Mouse (Mus musculus) embryonic facial prominence, embryonic 15.5 days (tissue): Measurements from ENCODE around the gene Lipt1. TPM values are rescaled to one million over a fixed set of nuclear protein-coding genes. Genes with fewer than 3 reads are reported as not detected.

Experiments used
- ATAC-seq: fragments of 200-750 bp; cut with Nextera tagmentation; 2 replicates; pipeline ENCODE4 v1.8.0; 2017; ENCODE audit warnings: low read depth, moderate TSS enrichment; ENCODE audit not compliant: insufficient number of reproducible peaks, low FRiP score, low TSS enrichment
- H3K27ac ChIP-seq: fragments of 300-500 bp; sonication (generic); replicated peaks from 2 replicates; pipeline ENCODE4 v1.5.1; 2015; ENCODE audit warnings: mild to moderate bottlenecking, inconsistent platforms
- H3K27me3 ChIP-seq: fragments of 300-500 bp; sonication (generic); 2 replicates; pipeline ENCODE4 v1.6.1; 2015; ENCODE audit warnings: inconsistent platforms
- H3K36me3 ChIP-seq: fragments of 300-500 bp; sonication (generic); 2 replicates; pipeline ENCODE4 v1.6.1; 2015; ENCODE audit warnings: mild to moderate bottlenecking, inconsistent platforms
- H3K4me1 ChIP-seq: fragments of 300-500 bp; sonication (generic); 2 replicates; pipeline ENCODE4 v1.6.1; 2015; ENCODE audit warnings: inconsistent platforms
- H3K4me2 ChIP-seq: fragments of 300-500 bp; sonication (generic); replicated peaks from 2 replicates; pipeline ENCODE4 v1.6.1; 2015; ENCODE audit warnings: mild to moderate bottlenecking, inconsistent platforms
- H3K4me3 ChIP-seq: fragments of 300-500 bp; sonication (generic); replicated peaks from 2 replicates; pipeline ENCODE4 v1.5.1; 2015; ENCODE audit warnings: mild to moderate bottlenecking, inconsistent platforms
- H3K9ac ChIP-seq: fragments of 300-500 bp; sonication (generic); 2 replicates; pipeline ENCODE4 v1.6.1; 2015; ENCODE audit warnings: inconsistent platforms
- H3K9me3 ChIP-seq: fragments of 300-500 bp; sonication (generic); replicated peaks from 2 replicates; pipeline ENCODE4 v1.6.1; 2016; ENCODE audit warnings: inconsistent platforms
- WGBS: fragments of 180-500 bp; shearing (Covaris S2); methylation state at CpG from one replicate; pipeline ENCODE4 v1.1.7; 2015; 5-methylcytosine and 5-hydroxymethylcytosine counted together
- polyA plus RNA-seq: library from polyadenylated mRNA; unstranded; fragments of >200 nt; fragmentation: Nextera tagmentation; extraction: Ambion mirVana; gene quantifications from 2 replicates; pipeline ENCODE4 v1.2.1, GENCODE M21; 2015

The Lipt1 gene
- polyA plus RNA-seq, 1 experiment from 2014 or later = 9.3 TPM

DNA sequence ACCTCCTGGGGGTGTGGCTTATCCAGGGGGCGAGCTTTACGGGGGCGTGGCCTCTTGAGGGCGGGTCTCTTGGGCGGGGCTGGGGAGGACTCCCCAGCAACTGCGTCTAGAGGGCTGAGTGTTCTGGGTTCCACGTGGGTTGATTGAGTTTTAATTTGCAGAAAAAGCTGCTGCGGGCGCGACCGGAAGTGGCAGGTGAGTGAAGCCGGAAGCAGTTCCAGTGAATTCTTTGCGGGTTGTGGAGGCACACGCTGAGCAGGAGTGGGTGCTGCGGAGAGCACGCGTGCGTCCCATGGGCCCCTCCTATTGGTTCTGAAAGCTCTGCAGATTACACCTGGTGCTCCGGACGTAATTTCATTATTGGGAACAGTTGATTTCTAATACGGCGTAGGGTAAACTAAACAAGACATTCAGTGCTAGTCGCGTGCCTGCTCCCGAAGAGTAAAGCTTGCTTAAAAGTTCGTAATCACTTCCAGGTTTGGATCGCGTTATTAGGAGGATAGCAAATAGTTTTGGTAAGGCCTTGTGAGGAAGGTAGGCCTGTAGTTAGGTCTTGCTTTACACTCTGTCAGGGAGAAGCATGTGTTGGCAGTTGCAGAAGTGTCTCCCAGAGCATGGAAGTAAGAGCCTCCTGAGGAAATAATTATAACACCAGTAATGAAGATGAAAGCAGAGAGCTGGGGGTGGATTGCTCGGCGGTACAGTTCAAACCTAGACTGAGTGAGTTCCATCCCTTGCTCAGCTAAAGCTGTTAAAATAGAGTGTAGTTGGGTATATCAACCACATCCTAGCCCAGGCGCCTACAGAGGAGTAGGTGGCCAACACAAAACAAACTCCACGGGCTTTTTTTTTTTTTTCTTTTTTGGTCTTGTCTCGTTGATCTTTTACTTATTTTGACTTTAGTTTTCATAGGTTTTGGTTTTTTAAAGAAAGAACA lies 861 bp downstream of the Lipt1 start:
- Histone ChIP-seq H3K4me3 (peak overlapping the region; percentile 62), H3K27ac (peak overlapping the region; percentile 76), H3K36me3 (peaks cover 27% of the 10 kb centered on the region), H3K9me3 (no peaks in the 10 kb centered on the region), H3K9ac (no peak overlapping the region; the same call in 1 of the 2 replicates), H3K27me3 (no peaks in the 10 kb centered on the region), H3K4me2 (peak overlapping the region; percentile 72), H3K4me1 (peaks cover 10% of the 10 kb centered on the region)
- WGBS = 5% methylated on average over 33 of the region's 33 CpGs
- peak; percentile 90 for ATAC-seq

DNA sequence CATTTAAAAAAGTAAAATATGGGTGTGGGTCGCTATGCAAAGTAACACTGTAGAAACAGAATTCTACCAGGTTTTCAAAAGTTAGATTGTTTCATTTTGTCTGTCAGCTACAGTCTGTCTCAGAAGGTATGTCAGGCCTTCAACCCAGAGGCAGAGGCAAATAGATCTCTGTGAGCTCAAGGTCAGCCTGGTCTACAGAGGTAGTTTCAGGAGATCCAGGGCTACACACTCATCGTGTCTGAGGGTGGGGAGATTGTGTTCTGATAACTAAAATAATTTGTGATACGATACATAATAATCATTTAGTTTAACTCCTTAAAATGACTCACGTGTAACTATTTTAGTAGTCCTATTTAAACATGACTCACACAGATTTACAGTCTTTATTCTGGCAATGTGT lies 1.6 kb downstream of the Lipt1 start:
- Histone ChIP-seq H3K27ac (no peak overlapping the region), H3K4me3 (peak overlapping the region; percentile 62; the same call in 1 of the 2 replicates), H3K36me3 (peaks cover 34% of the 10 kb centered on the region), H3K4me1 (peaks cover 10% of the 10 kb centered on the region), H3K27me3 (no peaks in the 10 kb centered on the region), H3K9ac (no peak overlapping the region), H3K4me2 (peak overlapping the region; percentile 72; the same call in 1 of the 2 replicates), H3K9me3 (no peaks in the 10 kb centered on the region)
- ATAC-seq = no peak
- WGBS = 90% methylated on average over 4 of the region's 4 CpGs

DNA sequence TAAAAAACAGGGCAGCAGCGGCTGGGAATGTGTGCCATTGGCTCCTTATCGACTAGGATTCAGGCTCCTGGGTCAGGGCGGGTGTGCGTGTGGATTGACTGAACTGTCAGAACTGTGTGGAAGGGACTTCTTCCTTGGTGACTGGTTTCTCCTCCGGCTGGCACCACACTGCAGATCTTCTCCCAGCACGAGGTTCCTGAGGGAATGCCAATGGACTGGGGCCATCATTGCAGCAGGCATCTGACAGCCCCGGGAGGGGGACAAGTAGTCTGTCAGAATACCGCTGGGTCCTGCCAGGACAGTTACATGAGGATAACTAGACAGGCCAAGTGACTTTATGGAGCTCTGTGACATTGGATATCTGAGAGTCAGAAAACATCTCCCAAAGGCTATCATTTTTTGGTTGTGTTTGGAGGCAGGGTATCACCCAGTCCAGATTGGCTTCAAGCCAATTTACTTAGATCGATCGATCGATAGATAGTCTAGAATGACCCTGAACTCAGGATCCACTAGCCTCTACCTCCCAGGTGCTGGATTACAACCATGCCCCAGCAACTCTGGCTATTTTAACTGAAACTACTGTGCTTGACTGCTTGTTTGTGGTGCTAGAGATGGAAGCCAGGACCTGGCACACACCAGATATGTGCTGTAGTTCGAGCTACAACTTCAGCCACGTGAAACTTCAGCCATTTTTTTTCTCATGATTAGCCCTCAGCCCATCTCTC lies 6.4 kb downstream of the Lipt1 start:
- H3K36me3 ChIP-seq = peaks cover 64% of the 10 kb centered on the region
- H3K27me3 ChIP-seq = no peaks in the 10 kb centered on the region
- ATAC-seq = no peak
- H3K4me2 ChIP-seq = no peak overlapping the region
- no peak overlapping the region for H3K4me3 ChIP-seq
- no peak overlapping the region for H3K27ac ChIP-seq
- peaks cover under 1% of the 10 kb centered on the region; the same call in 1 of the 2 replicates for H3K4me1 ChIP-seq
- no peaks in the 10 kb centered on the region for H3K9me3 ChIP-seq
- H3K9ac ChIP-seq = no peak overlapping the region
- WGBS = 94% methylated on average over 13 of the region's 13 CpGs

DNA sequence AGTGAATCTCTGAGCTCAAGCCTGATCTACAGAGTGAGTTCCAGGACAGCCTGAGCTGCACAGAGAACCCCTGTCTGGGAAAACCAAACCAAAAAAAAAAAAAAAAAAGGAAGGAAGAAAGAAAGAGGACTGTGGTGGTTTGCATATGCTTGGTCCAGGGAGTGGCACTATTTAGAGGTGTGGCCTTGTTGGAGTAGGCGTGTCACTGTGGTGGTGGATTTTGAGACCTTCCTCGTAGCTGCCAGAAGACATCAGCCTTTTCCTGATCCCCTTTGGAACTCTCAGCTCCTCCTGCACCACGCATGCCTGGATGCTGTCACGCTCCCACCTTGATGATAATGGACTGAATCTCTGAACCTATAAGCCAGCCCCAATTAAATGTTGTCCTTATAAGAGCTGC lies 11.9 kb downstream of the Lipt1 start:
- 82% methylated on average over 4 of the region's 4 CpGs for WGBS
- H3K36me3 ChIP-seq = peaks cover 45% of the 10 kb centered on the region
- ATAC-seq = no peak
- H3K4me3 ChIP-seq = no peak overlapping the region
- H3K9me3 ChIP-seq = no peaks in the 10 kb centered on the region
- H3K27me3 ChIP-seq = no peaks in the 10 kb centered on the region
- no peak overlapping the region for H3K4me2 ChIP-seq
- no peaks in the 10 kb centered on the region for H3K4me1 ChIP-seq
- no peak overlapping the region for H3K9ac ChIP-seq
- no peak overlapping the region for H3K27ac ChIP-seq

DNA sequence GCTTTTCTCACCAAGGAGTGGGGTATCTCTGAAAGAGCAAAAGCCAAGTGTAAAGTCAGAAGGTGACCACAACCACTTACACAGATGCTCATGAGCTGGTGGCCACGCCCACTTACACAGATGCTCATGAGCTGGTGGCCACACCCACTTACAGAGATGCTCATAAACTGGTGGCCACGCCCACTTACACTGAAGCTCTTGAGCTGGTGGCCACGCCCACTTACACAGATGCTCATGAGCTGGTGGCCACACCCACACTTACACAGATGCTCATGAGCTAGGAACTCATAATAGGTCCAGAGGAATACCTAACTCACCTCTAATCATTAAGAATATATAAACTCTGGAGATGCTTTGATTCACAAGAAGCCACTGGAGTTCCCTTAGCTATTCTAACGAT lies 12.9 kb downstream of the Lipt1 start:
- Histone ChIP-seq H3K4me1 (peaks cover 5% of the 10 kb centered on the region), H3K9me3 (no peaks in the 10 kb centered on the region), H3K36me3 (peaks cover 36% of the 10 kb centered on the region), H3K27ac (no peak overlapping the region), H3K27me3 (no peaks in the 10 kb centered on the region), H3K4me3 (no peak overlapping the region), H3K4me2 (no peak overlapping the region), H3K9ac (no peak overlapping the region)
- 74% methylated on average over 4 of the region's 4 CpGs for WGBS
- ATAC-seq = no peak

DNA sequence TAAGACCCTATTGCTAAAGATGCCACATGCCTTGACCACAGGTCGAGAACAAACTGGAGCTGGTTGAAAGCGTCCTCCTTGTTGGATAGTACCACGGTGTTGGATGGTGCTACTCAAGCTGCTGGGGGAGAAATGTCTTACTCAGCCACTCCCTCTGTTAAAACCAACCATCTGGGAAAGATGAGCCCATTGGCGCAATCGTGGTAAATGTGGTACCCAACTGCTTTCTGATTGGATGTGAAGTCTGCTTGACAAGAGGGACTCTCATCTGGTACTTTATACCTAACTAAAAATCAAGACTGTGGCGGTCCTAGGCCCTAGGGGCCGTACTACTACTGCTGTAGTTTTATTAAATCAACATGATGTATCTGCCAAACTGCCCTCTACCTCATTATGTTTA lies 17.7 kb downstream of the Lipt1 start:
- peak overlapping the region; percentile 78 for H3K4me3 ChIP-seq
- H3K9me3 ChIP-seq = no peaks in the 10 kb centered on the region
- H3K4me2 ChIP-seq = peak overlapping the region; percentile 71
- H3K4me1 ChIP-seq = peaks cover 17% of the 10 kb centered on the region
- peaks cover 11% of the 10 kb centered on the region for H3K36me3 ChIP-seq
- no peaks in the 10 kb centered on the region for H3K27me3 ChIP-seq
- 0 out of 2 replicates have a peak overlapping the region, but pooled peaks have one; percentile 89 for H3K27ac ChIP-seq
- H3K9ac ChIP-seq = peak overlapping the region; percentile 53; the same call in 1 of the 2 replicates
- WGBS = 82% methylated on average over 7 of the region's 7 CpGs
- no peak for ATAC-seq

DNA sequence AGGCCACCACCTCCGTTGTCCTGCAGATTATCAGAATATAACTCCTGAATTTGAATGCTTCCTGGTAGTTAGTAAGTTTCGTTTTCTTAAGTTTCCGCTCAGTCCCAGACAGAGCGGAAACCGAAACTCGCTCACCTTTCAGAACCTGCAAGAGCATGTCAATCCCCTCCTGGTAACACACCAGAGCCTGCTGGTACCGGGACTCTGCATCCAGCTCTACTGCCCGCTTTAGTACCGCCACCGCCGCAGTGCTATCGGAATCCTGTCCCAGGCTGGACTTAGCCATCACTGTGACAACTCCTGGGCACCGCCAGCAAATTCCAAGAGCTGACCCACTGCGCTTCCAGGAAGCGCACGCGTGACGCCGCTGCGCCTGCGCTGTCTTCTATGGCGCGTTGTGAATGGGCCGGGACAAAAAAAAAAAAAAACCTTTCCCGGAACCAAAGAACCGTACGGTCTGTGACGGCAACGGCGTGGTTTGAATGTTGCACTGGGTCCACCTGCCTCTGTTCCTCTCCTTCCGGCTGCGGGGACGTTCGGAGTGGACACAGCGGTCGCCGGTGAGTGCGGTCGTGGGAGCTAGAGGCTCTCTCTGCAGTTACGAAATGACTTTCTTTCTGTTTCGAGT lies 18.6 kb downstream of the Lipt1 start, which contains the start of the genes Mitd1 and Mrpl30:
TSS of gene Mitd1 (minus strand) at position 387 of the 628 bp plus-strand sequence.
TSS of gene Mrpl30 (plus strand) at position 453 of the 628 bp plus-strand sequence.
- WGBS = under 1% methylated on average over 41 of the region's 41 CpGs
- Histone ChIP-seq H3K27me3 (no peaks in the 10 kb centered on the region), H3K4me1 (peaks cover 17% of the 10 kb centered on the region), H3K27ac (peak within 1 kb of the TSS; percentile 89), H3K36me3 (peaks cover 13% of the 10 kb centered on the region), H3K4me2 (peak within 1 kb of the TSS; percentile 71), H3K9me3 (no peaks in the 10 kb centered on the region), H3K4me3 (peak within 1 kb of the TSS; percentile 78), H3K9ac (peak within 1 kb of the TSS; percentile 64)
- peak; percentile 89 for ATAC-seq

DNA sequence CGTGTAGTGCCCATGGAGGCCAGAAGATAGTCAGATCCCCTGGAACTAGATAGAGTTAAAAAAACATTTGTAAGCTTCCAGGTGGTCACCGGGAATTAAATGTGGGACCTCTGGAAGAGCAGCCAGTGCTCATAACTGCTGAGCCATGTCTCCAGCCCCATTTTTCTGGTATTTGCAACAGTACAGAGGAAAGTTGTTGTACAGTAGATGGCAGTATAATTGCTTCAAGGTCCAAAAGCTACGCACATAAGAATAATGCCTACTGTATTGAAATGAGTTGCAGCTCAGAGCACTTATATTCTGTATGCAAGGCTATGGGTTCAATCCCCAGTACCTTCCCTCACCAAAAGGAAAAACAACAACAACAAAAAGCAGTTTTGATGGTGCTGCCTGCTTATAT lies 19.9 kb downstream of the Lipt1 start:
- peak overlapping the region; percentile 78 for H3K4me3 ChIP-seq
- no peak overlapping the region for H3K9ac ChIP-seq
- WGBS = 52% methylated on average over 3 of the region's 3 CpGs

DNA sequence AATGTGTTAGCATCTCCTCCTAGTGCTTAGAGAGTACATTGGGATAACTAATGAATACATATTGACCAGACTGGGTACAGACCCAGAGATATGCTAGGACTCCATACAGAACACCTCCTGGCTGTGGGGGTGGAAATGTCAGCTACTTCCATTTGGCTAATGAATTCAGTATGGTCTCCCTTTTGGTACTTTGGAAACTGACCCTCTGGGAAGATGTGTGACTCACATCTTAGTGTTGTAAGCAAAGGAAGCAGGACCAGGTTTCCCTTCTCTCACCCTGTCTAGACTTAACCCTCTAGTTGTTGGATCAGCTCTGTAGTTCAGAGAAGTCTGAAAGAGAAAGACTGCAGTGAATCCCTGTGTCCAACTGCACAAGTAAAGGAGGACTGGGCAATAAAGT lies 23.1 kb downstream of the Lipt1 start:
- H3K4me3 ChIP-seq = no peak overlapping the region
- no peaks in the 10 kb centered on the region for H3K9me3 ChIP-seq
- peaks cover 11% of the 10 kb centered on the region for H3K4me1 ChIP-seq
- no peak overlapping the region for H3K9ac ChIP-seq
- no peak for ATAC-seq
- H3K27ac ChIP-seq = no peak overlapping the region
- no peaks in the 10 kb centered on the region for H3K27me3 ChIP-seq
- H3K4me2 ChIP-seq = no peak overlapping the region
- peaks cover 43% of the 10 kb centered on the region for H3K36me3 ChIP-seq

More for the DNA sequence above, 19.9 kb downstream of the Lipt1 start:
- peak overlapping the region; percentile 71 for H3K4me2 ChIP-seq
- no peak overlapping the region for H3K27ac ChIP-seq
- ATAC-seq = no peak
- H3K27me3 ChIP-seq = no peaks in the 10 kb centered on the region
- peaks cover 17% of the 10 kb centered on the region for H3K4me1 ChIP-seq
- H3K9me3 ChIP-seq = no peaks in the 10 kb centered on the region
- H3K36me3 ChIP-seq = peaks cover 22% of the 10 kb centered on the region

DNA sequence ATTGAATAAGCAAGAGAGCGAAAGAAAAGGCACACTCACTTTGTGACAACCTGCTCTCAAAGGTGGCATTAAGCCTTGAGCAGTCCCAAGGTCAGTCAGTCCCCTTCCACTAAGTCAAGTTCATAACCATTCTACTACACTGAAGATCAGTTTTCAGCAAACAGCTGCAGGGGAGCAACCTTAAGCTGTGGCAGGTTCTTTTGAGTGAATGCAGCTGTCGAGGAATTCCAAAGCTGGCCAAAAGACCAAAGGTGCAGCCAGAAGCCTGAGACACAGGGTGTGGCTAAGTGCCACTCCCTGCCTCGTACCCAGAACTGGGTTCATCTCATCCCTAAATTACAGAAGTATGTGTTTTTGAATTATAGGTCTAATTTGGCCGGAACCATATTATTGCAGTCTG lies 28.3 kb downstream of the Lipt1 start:
- no peaks in the 10 kb centered on the region for H3K27me3 ChIP-seq
- H3K36me3 ChIP-seq = peaks cover 40% of the 10 kb centered on the region
- no peak overlapping the region for H3K9ac ChIP-seq
- no peak overlapping the region for H3K4me2 ChIP-seq
- WGBS = 76% methylated on average over 4 of the region's 4 CpGs
- no peaks in the 10 kb centered on the region for H3K9me3 ChIP-seq
- no peak overlapping the region for H3K4me3 ChIP-seq
- no peak overlapping the region for H3K27ac ChIP-seq
- no peak for ATAC-seq
- H3K4me1 ChIP-seq = no peaks in the 10 kb centered on the region

DNA sequence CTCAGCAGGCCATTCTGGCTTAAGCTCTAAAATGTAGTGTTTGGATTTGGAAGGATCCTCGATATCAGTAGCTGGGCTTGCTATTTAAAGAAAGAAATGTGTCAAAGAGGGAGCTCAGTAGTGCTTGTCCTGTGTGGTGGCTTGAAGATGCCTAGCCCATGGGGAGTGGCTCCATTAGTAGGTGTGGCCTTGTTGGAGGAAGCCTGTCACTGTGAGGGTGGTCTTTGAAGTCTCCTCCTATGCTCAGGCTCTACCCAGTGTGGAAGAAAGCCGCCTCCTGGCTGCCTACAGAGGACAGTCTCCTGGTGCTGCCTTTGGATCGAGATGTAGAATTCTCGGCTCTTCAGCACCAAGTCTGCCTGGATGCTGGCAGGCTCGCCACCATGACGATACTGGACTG lies 28.8 kb downstream of the Lipt1 start:
- 61% methylated on average over 6 of the region's 6 CpGs for WGBS
- H3K27me3 ChIP-seq = no peaks in the 10 kb centered on the region
- H3K9ac ChIP-seq = no peak overlapping the region
- H3K9me3 ChIP-seq = no peaks in the 10 kb centered on the region
- no peak overlapping the region for H3K27ac ChIP-seq
- no peaks in the 10 kb centered on the region for H3K4me1 ChIP-seq
- ATAC-seq = peak; percentile 57
- H3K36me3 ChIP-seq = peaks cover 36% of the 10 kb centered on the region
- H3K4me3 ChIP-seq = no peak overlapping the region
- no peak overlapping the region for H3K4me2 ChIP-seq
